Mouse (Mus musculus) myocyte (in vitro differentiated cells): ENCODE results near the gene Ess2.

Experiments used
- CEBPB ChIP-seq: IDR thresholded peaks from 2 replicates; pipeline ENCODE4 v1.6.1; 2011; ENCODE audit warnings: mild to moderate bottlenecking, moderate library complexity; ENCODE audit not compliant: poor library complexity, insufficient read depth, severe bottlenecking
- E2F4 ChIP-seq: IDR thresholded peaks from one replicate; pipeline ENCODE4 v1.6.1; 2011; ENCODE audit warnings: mild to moderate bottlenecking, control low read depth, moderate library complexity; ENCODE audit not compliant: insufficient read depth
- MAX ChIP-seq: IDR thresholded peaks from one replicate; pipeline ENCODE4 v1.6.1; 2011; ENCODE audit warnings: low read depth, mild to moderate bottlenecking, control low read depth
- MYOD1 ChIP-seq, 3 experiments: IDR thresholded peaks; one replicate each; pipeline ENCODE4 v1.6.1; 2011; ENCODE audit warnings: control low read depth in 2 of 3, low read depth in 2 of 3, mild to moderate bottlenecking in 2 of 3, moderate library complexity in 1 of 3; ENCODE audit not compliant: insufficient read length in 2 of 3, control insufficient read depth in 1 of 3
- MYOG ChIP-seq, 3 experiments: IDR thresholded peaks; one replicate each; pipeline ENCODE4 v1.6.1; 2011; ENCODE audit warnings: control low read depth in 2 of 3, low read depth in 2 of 3, mild to moderate bottlenecking in 2 of 3; ENCODE audit not compliant: insufficient read length in 2 of 3, control insufficient read depth in 1 of 3, insufficient read depth in 1 of 3
- POLR2A ChIP-seq: IDR thresholded peaks from one replicate; pipeline ENCODE4 v1.6.1; 2011; ENCODE audit warnings: low read depth, mild to moderate bottlenecking, control low read depth, moderate library complexity; ENCODE audit not compliant: insufficient read length
- POLR2AphosphoS2 ChIP-seq: IDR thresholded peaks from one replicate; pipeline ENCODE4 v1.6.1; 2011; ENCODE audit warnings: low read depth, control low read depth; ENCODE audit not compliant: insufficient read length
- SRF ChIP-seq: IDR thresholded peaks from one replicate; pipeline ENCODE4 v1.6.1; 2011; ENCODE audit warnings: low read depth; ENCODE audit not compliant: control insufficient read depth, insufficient read length
- TCF12 ChIP-seq: IDR thresholded peaks from one replicate; pipeline ENCODE4 v1.6.1; 2011; ENCODE audit warnings: mild to moderate bottlenecking, control low read depth; ENCODE audit not compliant: poor library complexity, insufficient read depth, severe bottlenecking
- USF1 ChIP-seq: IDR thresholded peaks from one replicate; pipeline ENCODE4 v1.6.1; 2011; ENCODE audit warnings: low read depth, mild to moderate bottlenecking, control low read depth, moderate library complexity

DNA sequence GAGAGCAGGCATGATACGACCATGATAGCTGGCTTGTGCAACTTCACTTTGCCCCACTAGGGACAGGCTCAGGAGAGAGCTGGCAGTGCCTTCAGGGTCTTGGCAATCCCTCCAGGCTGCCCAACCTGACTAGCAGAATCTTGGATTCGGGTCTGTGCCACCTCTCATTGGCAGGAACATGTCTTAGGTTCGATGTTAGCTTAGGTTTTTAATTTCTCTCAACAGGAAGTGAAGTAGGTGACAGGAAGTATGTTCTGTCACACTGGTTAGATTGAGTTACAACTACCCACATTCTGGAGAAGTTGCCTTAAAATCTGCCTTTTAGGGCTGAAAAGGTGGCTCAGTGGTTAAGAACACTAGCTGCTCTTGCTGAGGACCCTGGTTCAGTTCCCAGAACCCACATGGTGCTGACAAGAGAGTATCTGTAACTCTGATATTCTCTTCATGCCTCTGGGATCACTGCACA, 23.3 kb upstream of the Ess2 start:
- TF ChIP-seq POLR2A, result no peak
- no peak for TF ChIP-seq CEBPB
- no peak for TF ChIP-seq MYOD1 (IDR thresholded peaks at IDR 0.05; ENCODE audit: control insufficient read depth in 1 of 3, insufficient read length in 2 of 3, low read depth in 2 of 3)
- TF ChIP-seq MAX, result no peak
- no peak for TF ChIP-seq USF1
- no peak for TF ChIP-seq TCF12
- TF ChIP-seq E2F4, result no peak
- no peak for TF ChIP-seq MYOG (IDR thresholded peaks at IDR 0.05; ENCODE audit: control insufficient read depth in 1 of 3, insufficient read depth in 1 of 3, insufficient read length in 2 of 3, low read depth in 2 of 3)
- no peak for TF ChIP-seq POLR2AphosphoS2
- TF ChIP-seq SRF, result no peak
